Mouse (Mus musculus): ENCODE measurements at regions not wholly inside any gene's neighbourhood (a gene's known extent, or its start where the extent isn't known, plus 50 kb on each side); places are given as distances from the start of the nearest gene placed in this dataset.

DNA sequence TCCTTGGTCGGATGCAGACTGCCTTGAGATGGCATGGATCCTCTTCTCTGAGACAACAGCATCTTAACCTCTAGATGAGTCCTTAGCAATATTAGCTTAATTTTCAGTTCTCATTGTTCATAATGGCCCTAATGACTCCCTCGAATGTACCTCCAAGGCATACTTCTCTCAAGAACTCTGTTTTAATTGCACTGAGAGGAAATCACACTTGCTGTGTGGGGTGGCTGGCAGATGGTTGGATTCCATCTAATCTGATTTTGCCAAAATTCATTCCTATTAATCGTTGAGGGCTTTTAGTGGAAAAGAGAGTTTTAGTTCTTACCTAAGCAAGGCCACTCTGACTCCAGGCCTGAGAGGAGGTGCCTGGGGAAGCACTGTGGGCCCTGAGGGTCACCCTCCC lies 158.3 kb upstream of the Spdye4c start:
- no peak for ATAC-seq (ENCODE audit: low TSS enrichment)

DNA sequence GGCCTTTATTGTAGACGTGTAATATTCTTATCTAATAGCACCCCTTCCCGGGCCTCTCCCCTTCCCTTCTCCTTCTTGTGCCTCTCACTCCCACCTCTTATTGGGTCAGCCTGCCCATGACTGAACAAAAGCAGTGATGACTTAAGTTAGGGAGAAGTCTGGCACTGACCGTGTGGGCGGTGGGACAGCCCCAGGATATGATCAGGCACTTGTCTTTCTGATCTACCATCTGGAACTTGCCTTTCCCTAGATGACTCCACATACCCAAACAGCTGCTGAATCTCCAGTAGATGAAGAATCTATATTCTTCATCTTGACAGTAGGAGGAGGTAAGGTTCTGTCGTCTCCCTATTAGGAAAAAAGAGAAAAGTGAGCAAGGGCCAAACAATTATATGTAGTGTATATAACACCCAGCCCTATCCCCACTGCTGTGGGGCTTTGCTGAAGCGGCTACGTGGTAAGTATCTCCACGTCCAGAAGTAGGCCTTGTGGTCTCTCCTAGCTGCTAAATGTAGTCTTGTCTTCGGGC lies 157.4 kb upstream of the Spdye4c start:
- no peak for ATAC-seq (ENCODE audit: low TSS enrichment)

DNA sequence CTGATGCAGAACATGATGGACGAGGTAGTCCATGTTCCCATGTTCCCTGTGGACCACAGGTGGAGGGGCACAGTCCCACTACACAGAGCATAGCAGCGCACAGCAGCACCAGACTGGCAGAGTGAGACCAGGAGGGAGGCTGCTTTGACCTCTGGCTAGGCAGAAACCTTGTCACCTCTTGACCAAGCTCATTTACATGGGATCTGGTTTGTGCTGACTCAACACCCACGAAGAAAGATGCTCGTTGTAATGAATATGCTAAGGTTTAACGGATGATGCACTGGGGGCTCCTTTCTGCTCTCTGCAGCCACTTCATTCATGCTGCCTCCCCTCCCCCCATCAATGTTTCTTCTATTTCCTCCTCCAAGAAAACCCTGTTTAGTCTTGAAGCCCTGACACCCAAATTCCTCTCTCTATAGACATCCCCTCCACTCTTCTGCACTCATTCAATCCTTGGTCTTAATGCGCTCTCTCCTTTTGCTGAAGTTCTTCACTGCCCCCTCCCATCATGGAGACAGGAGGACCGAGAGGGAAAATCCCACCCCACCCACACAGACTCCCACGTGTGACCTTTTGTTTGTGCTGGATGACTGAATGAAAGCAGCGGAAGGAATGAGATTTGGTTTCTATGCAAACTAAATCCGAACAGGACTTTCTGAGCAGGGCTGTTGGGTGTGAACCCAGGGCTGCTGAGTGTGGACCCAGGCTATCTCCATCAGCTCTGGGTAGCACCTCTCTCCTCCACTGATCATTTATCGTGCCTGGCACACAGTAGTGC lies 156.6 kb upstream of the Spdye4c start:
- ATAC-seq (ENCODE audit: low TSS enrichment): no peak

DNA sequence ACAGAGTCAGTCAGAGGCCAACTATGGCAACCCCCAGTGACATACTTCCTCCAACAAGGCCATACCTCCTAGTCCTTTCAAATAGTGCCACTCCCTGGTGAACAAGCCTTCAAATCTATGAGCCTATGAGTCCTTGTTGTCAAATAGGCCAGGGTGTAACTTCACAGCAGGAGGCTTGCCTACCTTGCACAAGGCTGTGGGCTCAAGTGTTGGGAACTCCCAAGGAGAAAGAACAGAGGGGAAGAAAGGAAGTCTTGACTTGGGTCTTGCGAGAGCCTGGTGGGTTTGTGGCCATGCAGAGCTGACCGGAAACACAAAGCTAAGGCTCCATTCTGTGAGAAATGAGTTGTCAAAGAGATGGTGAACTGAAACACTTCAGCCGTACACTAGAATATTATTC lies 154.6 kb upstream of the Spdye4c start:
- no peak for ATAC-seq (ENCODE audit: low TSS enrichment)

DNA sequence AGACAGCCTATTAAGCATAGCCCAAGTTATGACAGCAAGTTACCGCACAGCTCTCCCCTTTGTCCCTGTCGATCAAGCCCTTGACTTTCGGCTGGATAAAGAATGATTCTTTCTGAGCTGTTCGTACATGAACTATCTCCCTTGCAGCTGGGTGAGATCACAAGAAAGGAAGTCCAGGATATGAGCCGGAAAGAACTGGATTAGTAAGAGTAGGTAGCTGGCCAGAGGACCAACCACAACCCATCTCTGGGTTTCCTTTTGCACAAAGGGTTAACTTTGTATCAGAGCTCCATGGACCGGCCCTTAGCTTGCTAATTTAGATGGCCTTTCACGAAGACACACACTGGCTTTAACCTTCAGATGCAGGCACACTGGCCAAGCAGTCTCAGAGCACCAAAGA lies 153.3 kb upstream of the Spdye4c start:
- ATAC-seq (ENCODE audit: low TSS enrichment): no peak

DNA sequence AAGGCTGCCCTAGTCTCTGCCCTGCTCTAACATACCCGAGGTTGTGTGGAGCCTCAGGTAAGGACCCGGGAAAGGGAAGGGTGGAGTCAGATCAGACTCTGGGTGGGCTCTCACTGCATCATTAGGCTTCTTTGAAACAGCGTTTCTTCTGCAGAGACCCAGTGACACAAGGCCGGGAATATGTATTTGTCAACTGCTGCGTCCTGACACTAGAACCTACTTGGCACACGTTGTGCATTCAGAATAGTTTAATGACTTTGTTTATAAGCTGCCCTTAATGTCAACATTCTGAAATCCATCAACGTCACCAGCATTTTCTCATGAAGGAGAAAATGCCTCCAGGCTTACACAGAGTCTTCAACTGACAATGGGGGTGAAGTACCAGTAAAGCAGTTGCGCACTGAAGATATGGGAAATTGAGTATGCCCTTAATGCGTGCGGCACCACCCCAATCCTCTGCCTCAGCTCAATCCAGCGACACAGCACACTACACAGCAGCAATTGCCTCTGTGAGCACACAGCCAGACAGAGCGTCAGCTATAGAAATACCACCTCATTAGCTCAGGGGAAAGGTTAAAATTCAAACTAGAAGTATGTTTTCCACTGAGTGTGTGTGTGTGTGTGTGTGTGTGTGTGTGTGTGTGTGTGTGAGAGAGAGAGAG lies 152.7 kb upstream of the Spdye4c start:
- no peak for ATAC-seq (ENCODE audit: low TSS enrichment)

DNA sequence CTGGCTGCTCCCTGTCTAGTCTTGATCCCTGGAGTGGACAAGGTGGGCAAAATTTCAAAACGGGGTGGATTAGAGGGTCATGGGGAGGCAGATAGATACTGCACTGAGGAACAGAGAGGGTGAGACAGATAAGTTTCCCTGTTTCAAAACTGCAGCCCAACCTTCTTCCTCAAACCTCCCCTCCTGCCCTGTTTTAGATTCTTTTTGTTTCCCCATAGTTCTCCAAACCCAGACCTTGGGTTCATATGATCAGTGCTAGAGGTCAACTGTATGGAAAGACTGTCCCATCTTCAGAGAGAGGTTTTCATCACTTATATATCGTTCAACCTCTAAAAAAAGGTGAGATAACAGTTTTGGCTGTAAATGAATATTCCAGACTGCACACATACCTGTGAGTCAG lies 152.1 kb upstream of the Spdye4c start:
- ATAC-seq (ENCODE audit: low TSS enrichment): no peak

DNA sequence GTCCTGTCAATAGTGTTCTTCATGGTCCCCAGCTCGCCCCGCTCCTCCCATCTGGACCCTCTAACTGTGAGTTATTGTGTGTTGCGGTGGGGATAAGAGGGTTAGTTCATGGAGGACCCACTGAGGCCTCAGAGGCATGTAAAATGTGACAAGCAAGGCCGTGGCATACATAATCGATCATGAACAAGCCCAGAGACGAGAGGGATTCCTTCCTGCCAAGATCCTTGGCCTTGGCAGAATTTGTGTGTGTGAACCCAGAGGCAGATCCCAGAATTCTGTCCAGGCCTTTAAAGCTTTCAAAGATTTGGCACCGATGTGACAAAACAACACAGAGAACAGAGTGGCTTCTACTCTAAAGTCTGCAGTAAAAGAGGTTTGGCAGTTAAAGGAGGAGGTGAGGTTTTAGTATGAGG lies 146.4 kb upstream of the Spdye4c start:
- ATAC-seq (ENCODE audit: low TSS enrichment): no peak

DNA sequence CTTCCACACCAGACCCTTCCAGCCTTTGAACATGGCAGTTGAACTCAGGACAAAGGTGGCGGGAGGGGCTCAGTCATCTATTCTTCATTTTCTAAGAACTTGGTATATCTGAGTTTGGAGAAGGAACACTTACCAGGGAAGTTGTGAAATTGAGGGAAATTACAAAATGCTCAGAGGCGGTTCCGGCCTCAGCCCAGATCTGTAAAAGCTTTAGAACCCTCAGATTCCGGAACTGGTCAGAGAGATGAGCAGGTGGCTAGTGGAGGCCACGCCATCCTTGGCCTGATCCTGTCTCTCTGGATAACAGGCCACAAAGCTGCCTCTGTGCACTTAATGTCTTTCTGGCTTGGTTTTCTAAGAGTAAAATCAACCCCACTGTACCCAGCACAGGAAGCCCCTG lies 145.6 kb upstream of the Spdye4c start:
- ATAC-seq (ENCODE audit: low TSS enrichment): no peak

DNA sequence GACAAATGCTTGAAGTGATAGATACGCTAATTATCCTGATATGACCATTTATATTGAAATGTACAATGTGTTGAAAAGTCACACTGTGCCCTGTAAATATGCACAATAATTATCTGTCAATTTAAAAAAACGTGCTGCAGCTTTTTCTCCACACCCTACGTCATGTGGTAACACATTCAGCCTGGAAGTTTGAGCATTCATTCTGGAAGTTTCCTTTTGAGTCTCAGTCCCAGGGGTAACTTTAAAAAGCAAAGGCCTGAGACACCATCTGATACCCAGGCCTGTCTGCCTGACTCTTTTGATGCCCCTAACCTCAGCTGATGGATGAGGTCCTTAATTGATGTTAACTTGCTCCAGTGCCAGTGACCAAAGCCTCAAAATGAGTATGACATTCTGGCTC lies 141.7 kb upstream of the Spdye4c start:
- ATAC-seq (ENCODE audit: low TSS enrichment): no peak

DNA sequence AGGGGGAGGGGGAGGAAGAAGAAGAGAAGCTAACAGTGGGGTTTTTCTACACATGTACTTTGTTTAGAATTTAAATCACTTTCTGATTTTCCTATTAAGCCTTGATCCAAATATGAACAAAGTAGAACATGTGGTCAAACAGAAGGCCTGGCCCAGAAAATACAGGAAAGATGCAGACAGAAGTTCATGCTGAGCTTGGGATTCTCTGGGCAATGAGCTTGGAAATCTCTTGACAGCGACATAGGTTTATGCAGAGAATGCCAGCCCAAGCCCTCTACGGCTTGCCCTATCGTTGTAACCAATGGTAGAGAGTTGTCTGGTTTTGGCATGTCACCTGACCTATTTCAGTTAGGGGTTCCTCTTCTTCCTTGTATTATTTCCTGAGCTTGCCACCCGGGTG lies 141.0 kb upstream of the Spdye4c start:
- ATAC-seq (ENCODE audit: low TSS enrichment): no peak

DNA sequence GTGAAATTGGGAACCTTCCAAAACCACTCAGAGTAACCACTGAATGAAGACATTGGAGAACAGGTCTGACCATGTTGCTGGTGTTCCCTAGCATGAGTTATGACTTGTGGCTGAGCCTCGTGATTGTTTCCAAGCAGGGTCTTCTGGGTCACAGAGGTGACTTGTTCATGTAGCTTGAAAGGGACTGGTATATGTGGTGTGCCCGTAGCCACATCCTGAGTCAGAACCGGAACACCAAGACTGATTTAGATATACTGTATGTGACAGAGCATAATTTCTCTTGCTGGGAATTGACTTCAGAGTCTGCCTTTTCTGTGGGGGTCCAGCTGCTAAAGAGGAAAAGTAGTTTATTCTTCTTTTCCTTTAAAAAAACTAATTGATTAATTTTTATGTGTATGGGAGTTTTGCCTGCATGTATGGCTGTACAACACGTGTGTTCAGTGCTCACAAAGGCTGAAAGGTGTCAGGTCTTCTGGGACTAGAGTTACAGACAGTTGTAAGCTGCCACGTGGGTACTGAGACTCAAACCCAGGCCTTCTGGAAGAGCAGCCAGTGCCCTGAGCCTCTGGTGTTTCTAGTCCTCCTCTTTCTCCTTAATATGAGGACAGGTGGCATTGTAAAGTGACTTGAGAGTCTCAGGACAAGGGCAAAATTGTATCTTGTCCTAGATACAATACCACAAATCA lies 139.3 kb upstream of the Spdye4c start:
- ATAC-seq (ENCODE audit: low TSS enrichment): no peak

DNA sequence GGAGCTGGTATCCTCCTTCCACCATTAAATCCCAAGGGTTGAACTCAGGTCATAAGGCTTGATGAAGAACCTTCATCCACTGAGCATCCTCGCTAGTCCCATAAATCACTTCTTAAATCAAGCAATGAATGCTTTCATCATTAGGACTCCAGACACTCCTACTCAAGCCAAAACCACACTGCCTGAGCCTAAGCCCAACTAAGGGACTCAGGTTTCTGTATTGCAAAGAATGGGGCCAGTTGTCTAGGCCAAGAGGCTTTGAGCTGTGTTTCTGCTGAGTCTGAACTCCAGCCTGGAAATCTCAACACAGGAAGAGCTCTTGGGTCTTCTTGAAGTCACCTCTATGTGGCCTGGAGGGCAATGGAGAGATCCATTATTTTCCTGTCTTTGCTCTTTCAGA lies 138.4 kb upstream of the Spdye4c start:
- ATAC-seq (ENCODE audit: low TSS enrichment): no peak

DNA sequence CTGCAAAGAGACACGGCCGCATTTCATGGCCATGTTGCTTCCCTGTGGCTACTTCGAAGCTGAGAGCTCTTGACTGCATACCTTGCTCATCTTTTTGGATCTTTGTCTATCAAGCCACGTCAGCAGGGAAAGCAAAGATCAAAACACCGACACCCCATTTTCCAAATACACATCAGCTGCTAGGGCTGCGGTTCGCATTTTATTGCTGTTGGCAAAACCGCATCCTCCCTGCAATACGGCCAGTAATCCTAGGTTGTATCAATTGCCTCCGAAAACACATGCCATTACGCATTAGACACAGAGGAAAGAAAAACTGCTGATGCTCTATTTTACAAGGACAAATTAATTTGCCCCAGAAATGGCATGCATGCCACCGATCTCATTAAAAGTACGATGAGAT lies 136.5 kb upstream of the Spdye4c start:
- no peak for ATAC-seq (ENCODE audit: low TSS enrichment)

DNA sequence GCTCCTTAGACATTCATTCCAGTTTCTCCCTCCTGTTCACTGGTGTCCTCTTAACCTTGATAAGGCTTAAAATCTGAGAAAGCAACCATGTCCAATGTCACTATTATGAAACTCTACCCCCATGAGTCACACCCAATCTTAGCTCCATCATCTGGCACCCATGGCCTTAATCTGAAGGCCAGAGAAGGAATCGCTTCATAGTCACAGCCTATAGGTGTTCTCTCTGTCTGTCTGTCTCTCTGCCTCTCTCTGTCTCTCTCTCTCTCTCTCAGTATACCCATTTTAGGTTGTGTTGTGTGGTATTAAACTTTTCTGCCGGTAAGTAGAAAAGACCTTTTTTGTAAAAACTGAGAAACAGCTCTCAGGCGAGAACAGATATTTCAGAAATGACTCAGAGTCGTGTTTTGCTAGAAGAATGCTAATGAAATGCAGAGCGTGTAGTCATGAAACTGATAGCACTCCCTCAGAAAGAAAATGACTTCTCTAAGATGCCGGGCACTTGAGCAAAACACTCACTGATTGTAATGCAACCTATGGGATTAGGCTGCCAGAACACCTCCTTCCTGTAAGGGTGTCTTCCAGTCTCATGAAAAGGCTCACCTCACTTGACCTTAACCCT lies 133.3 kb upstream of the Spdye4c start:
- peak; percentile 82 for ATAC-seq (ENCODE audit: low TSS enrichment)

DNA sequence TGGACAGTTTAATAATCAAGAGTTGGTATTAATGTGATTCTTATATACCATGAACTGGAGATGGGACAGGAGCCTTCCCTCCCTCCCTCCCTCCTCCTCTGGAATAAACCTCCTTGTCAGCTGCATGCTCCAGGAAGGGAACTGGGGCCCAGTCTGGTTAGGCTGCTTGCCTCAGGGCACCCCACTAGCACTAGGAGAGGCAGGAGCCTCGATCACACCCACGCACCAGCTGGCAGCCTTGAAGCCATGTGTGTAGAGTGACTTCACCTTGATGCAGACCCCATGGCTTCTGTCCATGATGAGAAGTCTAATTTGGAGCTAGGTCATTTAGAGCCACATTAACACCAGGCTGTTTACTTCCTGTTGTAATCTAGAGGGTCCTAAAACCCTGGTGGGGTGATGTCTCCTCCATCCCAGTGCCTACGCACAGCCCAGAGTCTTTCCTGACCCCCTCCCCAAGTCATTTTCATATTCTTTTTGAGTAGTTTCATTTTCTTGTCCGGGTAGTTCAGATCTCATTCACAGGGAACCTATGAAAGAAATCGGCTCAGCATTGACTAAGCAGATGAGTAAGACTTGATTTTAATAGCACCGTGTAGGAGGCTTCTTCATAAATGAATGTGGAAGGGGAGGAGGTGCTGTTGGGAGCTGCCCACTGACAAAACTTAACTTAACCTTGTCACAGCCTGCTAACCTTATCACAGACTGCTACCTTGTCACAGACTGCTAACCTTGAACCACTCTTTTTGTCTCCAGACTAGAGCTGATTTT lies 125.6 kb upstream of the Spdye4c start:
- ATAC-seq (ENCODE audit: low TSS enrichment): peak; percentile 52

DNA sequence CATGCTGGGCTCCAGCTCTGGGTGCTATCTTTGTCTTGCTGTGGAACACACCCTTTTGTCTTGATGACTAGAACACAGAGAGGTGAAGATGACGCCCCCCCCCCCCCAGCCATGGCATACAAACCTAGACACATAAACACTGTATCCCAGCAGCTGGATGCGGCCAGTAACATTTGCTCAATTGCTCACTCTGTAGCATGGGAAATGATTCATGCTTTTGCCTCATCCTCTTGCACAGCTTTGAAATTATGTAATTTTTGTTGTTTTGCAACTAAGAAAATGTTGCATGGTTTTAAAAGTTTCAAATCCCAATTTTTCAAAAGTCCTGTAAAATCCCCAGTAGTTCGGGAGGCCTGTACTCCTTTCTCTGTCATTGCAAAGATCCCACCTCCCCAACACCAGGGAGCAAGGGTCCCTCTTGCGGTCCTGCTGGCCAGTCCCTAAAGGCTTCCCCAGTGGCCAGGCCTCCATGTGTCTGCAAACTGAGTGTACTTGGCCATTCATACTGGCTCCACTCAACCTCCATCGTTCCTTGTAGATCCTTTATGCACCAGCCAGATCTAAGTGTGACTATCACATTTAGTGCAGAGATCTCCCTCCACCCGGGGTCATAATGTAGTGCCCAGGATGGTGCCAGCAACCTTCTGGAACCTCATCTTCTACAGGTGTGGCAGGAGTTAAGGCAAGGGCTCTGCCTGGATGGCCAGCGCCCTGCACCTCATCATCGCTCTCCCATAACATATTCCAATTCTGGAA lies 123.3 kb upstream of the Spdye4c start:
- peak; percentile 82 for ATAC-seq (ENCODE audit: low TSS enrichment)

DNA sequence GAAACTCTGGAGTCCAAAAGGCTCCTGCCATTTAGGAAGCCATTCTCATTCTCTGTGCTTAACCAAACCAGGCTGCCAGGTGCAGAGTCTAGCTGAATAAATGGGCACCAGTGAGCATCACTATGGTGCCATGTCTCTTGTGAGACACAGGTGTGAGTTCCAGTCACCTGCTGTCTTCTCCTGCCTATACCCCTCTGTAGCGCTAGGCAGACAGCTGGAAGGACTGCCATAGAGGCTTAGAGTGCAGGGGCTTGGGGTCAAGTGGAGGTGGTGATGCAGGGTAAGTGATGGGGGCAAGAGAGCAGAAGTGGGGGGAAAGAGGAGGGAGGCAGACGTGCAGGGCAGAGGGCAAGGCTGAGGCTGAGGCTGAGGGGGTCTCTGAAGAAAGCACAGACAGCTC lies 122.7 kb upstream of the Spdye4c start:
- ATAC-seq (ENCODE audit: low TSS enrichment): no peak

DNA sequence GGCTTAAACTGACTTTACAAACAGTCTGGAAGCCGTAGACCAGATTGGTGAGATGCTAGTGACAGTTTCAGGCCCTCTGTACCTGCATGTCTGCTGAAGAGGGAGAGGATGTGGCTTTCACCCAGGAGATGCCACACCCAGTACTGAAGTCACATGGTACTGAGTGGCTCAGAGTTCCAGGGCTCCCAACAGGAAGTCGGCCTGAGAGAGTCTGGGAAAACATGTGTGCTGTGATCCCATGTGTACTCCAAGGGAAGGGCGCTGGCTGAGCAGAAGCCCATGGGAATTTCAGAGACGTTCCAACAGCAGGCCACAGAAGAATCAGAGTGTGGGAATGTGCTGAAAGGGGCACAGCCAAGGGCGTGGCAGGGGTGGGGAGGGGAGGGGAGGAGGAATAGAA lies 120.7 kb upstream of the Spdye4c start:
- no peak for ATAC-seq (ENCODE audit: low TSS enrichment)

DNA sequence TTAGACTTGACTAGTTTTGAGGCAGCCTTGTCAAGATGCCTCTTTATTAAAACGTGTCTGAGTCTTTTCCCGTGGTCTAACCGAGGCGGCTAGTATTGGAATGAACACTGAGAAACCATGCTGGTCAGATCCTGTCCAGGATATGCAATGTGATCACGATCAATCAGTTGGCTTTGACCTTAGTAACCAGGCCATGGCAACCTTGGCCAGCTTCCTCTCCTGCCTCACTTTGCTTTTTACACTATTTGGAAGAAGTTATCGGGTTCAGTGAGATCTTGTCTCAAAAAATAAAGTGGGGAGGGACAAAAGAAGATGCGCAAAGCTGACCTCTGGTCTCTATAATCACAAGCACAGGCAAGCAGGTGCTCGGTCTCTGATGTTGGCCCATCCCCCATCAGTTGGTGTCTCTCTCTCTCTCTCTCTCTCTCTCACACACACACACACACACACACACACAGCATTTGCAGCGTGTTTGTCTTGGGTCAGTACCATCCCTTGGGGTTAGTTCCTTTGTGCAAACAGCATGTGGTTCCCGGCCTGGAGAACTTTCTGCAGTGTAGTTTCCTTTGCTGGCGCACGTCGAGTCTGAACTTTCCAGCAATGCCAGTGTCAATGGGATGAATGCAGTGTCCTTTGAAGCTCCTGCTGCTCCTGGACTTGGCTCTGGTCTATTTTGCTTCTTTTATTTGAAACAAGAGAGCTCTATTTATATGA lies 117.6 kb upstream of the Spdye4c start:
- ATAC-seq (ENCODE audit: low TSS enrichment): no peak
